Mouse (Mus musculus): ENCODE results near the gene Lsm2.

- no peak for TF ChIP-seq EP300 (IDR thresholded peaks at IDR 0.05; ENCODE audit: low read depth)
- TF ChIP-seq CTCF (IDR thresholded peaks at IDR 0.05; ENCODE audit: low read depth): no peak
Observed at GRCm38 (mm10) chr17:34941344-34942041, 40.2 kb upstream of the Lsm2 start.
